Mouse (Mus musculus) myocyte (in vitro differentiated cells): ENCODE measurements around the gene Ldlrad3. TPM values are rescaled to one million over a fixed set of nuclear protein-coding genes. Genes with fewer than 3 reads are reported as not detected.

ENCODE experiments used
- H3K27me3 ChIP-seq: one replicate; pipeline ENCODE4 v1.6.1; 2011; ENCODE audit not compliant: control insufficient read depth, insufficient read depth, insufficient read length
- H3K36me3 ChIP-seq: one replicate; pipeline ENCODE4 v1.6.1; 2011; ENCODE audit not compliant: control insufficient read depth, insufficient read depth
- H3K4me2 ChIP-seq: one replicate; pipeline ENCODE4 v1.6.1; 2011; ENCODE audit warnings: low read depth, control low read depth
- H3K4me3 ChIP-seq: one replicate; pipeline ENCODE4 v1.5.1; 2011; ENCODE audit warnings: mild to moderate bottlenecking, control low read depth, moderate library complexity
- H3K79me2 ChIP-seq: one replicate; pipeline ENCODE4 v1.6.1; 2011; ENCODE audit not compliant: control insufficient read depth, insufficient read depth
- H3ac ChIP-seq: one replicate; pipeline ENCODE4 v1.6.1; 2011; ENCODE audit not compliant: control insufficient read depth, insufficient read length
- CEBPB ChIP-seq: IDR thresholded peaks from 2 replicates; pipeline ENCODE4 v1.6.1; 2011; ENCODE audit warnings: mild to moderate bottlenecking, moderate library complexity; ENCODE audit not compliant: poor library complexity, insufficient read depth, severe bottlenecking
- E2F4 ChIP-seq: IDR thresholded peaks from one replicate; pipeline ENCODE4 v1.6.1; 2011; ENCODE audit warnings: mild to moderate bottlenecking, control low read depth, moderate library complexity; ENCODE audit not compliant: insufficient read depth
- MAX ChIP-seq: IDR thresholded peaks from one replicate; pipeline ENCODE4 v1.6.1; 2011; ENCODE audit warnings: low read depth, mild to moderate bottlenecking, control low read depth
- MYOD1 ChIP-seq, 3 experiments: IDR thresholded peaks; one replicate each; pipeline ENCODE4 v1.6.1; 2011; ENCODE audit warnings: control low read depth in 2 of 3, low read depth in 2 of 3, mild to moderate bottlenecking in 2 of 3, moderate library complexity in 1 of 3; ENCODE audit not compliant: insufficient read length in 2 of 3, control insufficient read depth in 1 of 3
- MYOG ChIP-seq, 3 experiments: IDR thresholded peaks; one replicate each; pipeline ENCODE4 v1.6.1; 2011; ENCODE audit warnings: control low read depth in 2 of 3, low read depth in 2 of 3, mild to moderate bottlenecking in 2 of 3; ENCODE audit not compliant: insufficient read length in 2 of 3, control insufficient read depth in 1 of 3, insufficient read depth in 1 of 3
- POLR2A ChIP-seq: IDR thresholded peaks from one replicate; pipeline ENCODE4 v1.6.1; 2011; ENCODE audit warnings: low read depth, mild to moderate bottlenecking, control low read depth, moderate library complexity; ENCODE audit not compliant: insufficient read length
- POLR2AphosphoS2 ChIP-seq: IDR thresholded peaks from one replicate; pipeline ENCODE4 v1.6.1; 2011; ENCODE audit warnings: low read depth, control low read depth; ENCODE audit not compliant: insufficient read length
- REST ChIP-seq: IDR thresholded peaks from one replicate; pipeline ENCODE4 v1.6.1; 2011; ENCODE audit warnings: mild to moderate bottlenecking, control low read depth, moderate library complexity; ENCODE audit not compliant: insufficient read depth, insufficient read length
- SRF ChIP-seq: IDR thresholded peaks from one replicate; pipeline ENCODE4 v1.6.1; 2011; ENCODE audit warnings: low read depth; ENCODE audit not compliant: control insufficient read depth, insufficient read length
- TCF12 ChIP-seq: IDR thresholded peaks from one replicate; pipeline ENCODE4 v1.6.1; 2011; ENCODE audit warnings: mild to moderate bottlenecking, control low read depth; ENCODE audit not compliant: poor library complexity, insufficient read depth, severe bottlenecking
- TCF3 ChIP-seq: IDR thresholded peaks from one replicate; pipeline ENCODE4 v1.6.1; 2011; ENCODE audit warnings: low read depth, control low read depth; ENCODE audit not compliant: insufficient read length
- USF1 ChIP-seq: IDR thresholded peaks from one replicate; pipeline ENCODE4 v1.6.1; 2011; ENCODE audit warnings: low read depth, mild to moderate bottlenecking, control low read depth, moderate library complexity
- polyA plus RNA-seq: library from polyadenylated mRNA; unstranded; fragments of >200 nt; fragmentation: generic; extraction: Trizol; gene quantifications from one replicate; pipeline ENCODE4 v1.2.1, GENCODE M21; 2012; ENCODE audit warnings: missing spikeins

Ldlrad3 gene
- polyA plus RNA-seq, 1 experiment, result 32.1 TPM

- H3K79me2 ChIP-seq, result peaks cover 8% of the 10 kb centered on the region
- peak in 2 of 3 experiments; percentile 66 to 85 for TF ChIP-seq MYOG (IDR thresholded peaks at IDR 0.05; ENCODE audit: control insufficient read depth in 1 of 3, insufficient read depth in 1 of 3, insufficient read length in 2 of 3, low read depth in 2 of 3)
- no peak for TF ChIP-seq POLR2AphosphoS2
- TF ChIP-seq POLR2A, result no peak
- peak; percentile 78 for TF ChIP-seq TCF12
- TF ChIP-seq MYOD1 (IDR thresholded peaks at IDR 0.05; ENCODE audit: control insufficient read depth in 1 of 3, insufficient read length in 2 of 3, low read depth in 2 of 3), result peak in 2 of 3 experiments; percentile 76 to 89
- TF ChIP-seq TCF3, result peak; percentile 56
- H3ac ChIP-seq, result no peak overlapping the region
- no peak overlapping the region for H3K4me3 ChIP-seq
- peak overlapping the region; percentile 72 for H3K4me2 ChIP-seq
- peaks cover 4% of the 10 kb centered on the region for H3K36me3 ChIP-seq
- no peaks in the 10 kb centered on the region for H3K27me3 ChIP-seq
Measured at GRCm38 (mm10) chr2:102038229-102038894, 147.8 kb downstream of the Ldlrad3 start.

- H3K27me3 ChIP-seq, result no peaks in the 10 kb centered on the region
- H3K4me3 ChIP-seq, result no peak overlapping the region
- H3K4me2 ChIP-seq, result no peak overlapping the region
- peaks cover 7% of the 10 kb centered on the region for H3K36me3 ChIP-seq
- H3ac ChIP-seq, result no peak overlapping the region
- H3K79me2 ChIP-seq, result peaks cover 8% of the 10 kb centered on the region
- TF ChIP-seq POLR2A (no peak), USF1 (no peak)
Measured at GRCm38 (mm10) chr2:102036665-102037511, 149.3 kb downstream of the Ldlrad3 start.

GRCm38 (mm10) chr2:102034513-102034879, 151.7 kb downstream of the Ldlrad3 start:
- H3K79me2 ChIP-seq, result peaks cover 9% of the 10 kb centered on the region
- H3K27me3 ChIP-seq, result no peaks in the 10 kb centered on the region
- H3K36me3 ChIP-seq, result peaks cover 4% of the 10 kb centered on the region
- H3K4me2 ChIP-seq, result peak overlapping the region; percentile 69
- H3ac ChIP-seq, result no peak overlapping the region
- no peak overlapping the region for H3K4me3 ChIP-seq
- TF ChIP-seq CEBPB (no peak), MYOG (IDR thresholded peaks at IDR 0.05; ENCODE audit: control insufficient read depth in 1 of 3, insufficient read depth in 1 of 3, insufficient read length in 2 of 3, low read depth in 2 of 3) (peak in 1 of 3 experiments; percentile 42)

GRCm38 (mm10) chr2:102033818-102034512, 152.2 kb downstream of the Ldlrad3 start:
- Histone ChIP-seq H3K36me3 (peaks cover 8% of the 10 kb centered on the region), H3K4me3 (no peak overlapping the region), H3K4me2 (peak overlapping the region; percentile 69), H3ac (no peak overlapping the region), H3K27me3 (no peaks in the 10 kb centered on the region), H3K79me2 (peaks cover 15% of the 10 kb centered on the region)
- TF ChIP-seq MAX (no peak), USF1 (no peak), MYOD1 (IDR thresholded peaks at IDR 0.05; ENCODE audit: control insufficient read depth in 1 of 3, insufficient read length in 2 of 3, low read depth in 2 of 3) (peak in 2 of 3 experiments; percentile 12 to 41), MYOG (IDR thresholded peaks at IDR 0.05; ENCODE audit: control insufficient read depth in 1 of 3, insufficient read depth in 1 of 3, insufficient read length in 2 of 3, low read depth in 2 of 3) (peak in 1 of 3 experiments; percentile 25), E2F4 (no peak)

GRCm38 (mm10) chr2:102032713-102033343, 153.4 kb downstream of the Ldlrad3 start:
- Histone ChIP-seq H3K79me2 (peaks cover 17% of the 10 kb centered on the region), H3ac (no peak overlapping the region), H3K4me3 (no peak overlapping the region), H3K27me3 (no peaks in the 10 kb centered on the region), H3K4me2 (no peak overlapping the region), H3K36me3 (peaks cover 8% of the 10 kb centered on the region)
- TF ChIP-seq TCF12 (peak; percentile 33), POLR2A (no peak), CEBPB (no peak), POLR2AphosphoS2 (no peak), MYOG (IDR thresholded peaks at IDR 0.05; ENCODE audit: control insufficient read depth in 1 of 3, insufficient read depth in 1 of 3, insufficient read length in 2 of 3, low read depth in 2 of 3) (peak in 1 of 3 experiments; percentile 75), SRF (no peak), E2F4 (no peak), USF1 (no peak), MYOD1 (IDR thresholded peaks at IDR 0.05; ENCODE audit: control insufficient read depth in 1 of 3, insufficient read length in 2 of 3, low read depth in 2 of 3) (peak in 2 of 3 experiments; percentile 70 to 82), REST (no peak)
